Mouse (Mus musculus): ENCODE measurements around the gene Gng5.

Gng5 gene

DNA sequence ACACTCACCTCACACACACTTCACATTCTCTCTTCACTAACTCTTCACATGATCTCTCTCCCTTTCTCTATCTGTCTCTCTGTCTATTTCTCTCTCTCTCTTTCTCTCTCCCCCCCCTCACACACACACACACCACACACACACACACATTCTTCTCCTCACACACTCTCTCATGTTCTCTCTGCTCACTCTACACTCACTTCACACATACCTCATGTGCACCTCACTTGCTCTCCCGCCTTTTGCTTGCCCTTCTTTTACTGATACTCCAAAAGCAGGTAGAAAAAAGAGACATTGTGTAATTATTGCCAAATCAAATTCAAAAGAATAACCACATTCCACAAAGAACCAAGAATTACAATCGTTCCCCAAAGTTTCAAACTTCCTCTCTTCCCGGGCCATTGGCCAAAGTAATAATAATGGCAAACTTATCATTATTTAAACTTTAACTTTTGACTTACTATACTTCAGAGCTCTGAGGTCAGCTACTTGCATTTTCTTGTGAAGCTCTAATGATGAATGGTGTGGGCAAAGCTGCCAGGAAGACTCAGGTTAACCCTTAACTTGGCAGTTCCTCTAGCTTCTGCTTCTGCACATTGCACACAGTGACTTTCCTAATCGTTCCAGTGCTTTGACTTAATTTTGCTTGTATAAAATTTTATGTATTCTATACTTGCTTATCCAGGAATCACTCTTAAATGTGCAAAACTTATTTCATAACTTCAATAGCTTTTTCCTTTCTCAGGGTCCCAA is 41.1 kb downstream of the Gng5 start:
- DNase-seq (ENCODE audit: low spot score) = no peak

- no peak for DNase-seq (ENCODE audit: low spot score)
These were observed 44.0 kb downstream of the Gng5 start for GRCm38 (mm10) chr3:146543632-146544031.

DNA sequence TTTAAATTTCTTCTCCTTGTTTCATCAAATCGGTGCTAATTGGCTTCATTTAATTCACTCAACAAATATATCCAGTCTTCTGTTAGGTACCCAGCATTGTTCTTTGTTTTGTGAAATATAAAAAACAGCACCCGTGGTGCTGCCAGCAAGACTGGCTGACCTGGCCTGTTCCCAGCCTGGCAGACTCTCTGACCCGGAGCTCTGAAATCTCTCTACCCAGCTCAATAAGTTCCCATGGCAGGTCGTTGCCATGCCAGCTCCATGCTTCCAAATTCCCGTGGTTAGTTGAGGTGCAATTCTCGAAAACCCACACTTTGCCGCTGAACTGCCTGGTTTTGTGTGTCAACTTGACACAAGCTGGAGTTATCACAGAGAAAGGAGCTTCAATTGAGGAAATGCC is 55.2 kb downstream of the Gng5 start:
- DNase-seq (ENCODE audit: low spot score) = no peak

Data from T-cell, adult 2 months (primary cell).